Mouse (Mus musculus) embryonic facial prominence, embryonic 11.5 days (tissue): Measurements from ENCODE around the gene Vps35l. TPM values are rescaled to one million over a fixed set of nuclear protein-coding genes. Genes with fewer than 3 reads are reported as not detected.

Experiments
- ATAC-seq: fragments of 200-750 bp; cut with Nextera tagmentation; replicated peaks from 2 replicates; pipeline ENCODE4 v1.8.0; 2017; ENCODE audit warnings: low read depth; ENCODE audit not compliant: insufficient number of reproducible peaks, low FRiP score, low TSS enrichment
- DNase-seq: peaks from one replicate; pipeline ENCODE4 v3.0.0-alpha.2; 2015; ENCODE audit warnings: low spot score
- H3K27ac ChIP-seq: fragments of 300-500 bp; sonication (generic); replicated peaks from 2 replicates; pipeline ENCODE4 v1.5.1; 2014; ENCODE audit warnings: mild to moderate bottlenecking, low read depth, low read length, control low read depth
- H3K27me3 ChIP-seq: fragments of 300-500 bp; sonication (generic); 2 replicates; pipeline ENCODE4 v1.6.1; 2014; ENCODE audit warnings: mild to moderate bottlenecking, low read length, moderate library complexity, mixed read lengths; ENCODE audit not compliant: control insufficient read depth, insufficient read depth
- H3K36me3 ChIP-seq: fragments of 300-500 bp; sonication (generic); replicated peaks from 2 replicates; pipeline ENCODE4 v1.6.1; 2014; ENCODE audit warnings: low read depth, mild to moderate bottlenecking, low read length, moderate library complexity, mixed read lengths; ENCODE audit not compliant: control insufficient read depth, insufficient read depth
- H3K4me1 ChIP-seq: fragments of 300-500 bp; sonication (generic); 2 replicates; pipeline ENCODE4 v1.6.1; 2014; ENCODE audit warnings: low read length, mixed read lengths; ENCODE audit not compliant: control insufficient read depth, insufficient read depth
- H3K4me2 ChIP-seq: fragments of 300-500 bp; sonication (generic); 2 replicates; pipeline ENCODE4 v1.6.1; 2014; ENCODE audit warnings: low read depth, mild to moderate bottlenecking, control low read depth, low read length, moderate library complexity
- H3K4me3 ChIP-seq: fragments of 300-500 bp; sonication (generic); 2 replicates; pipeline ENCODE4 v1.5.1; 2014; ENCODE audit warnings: low read depth, low read length, control low read depth
- H3K9ac ChIP-seq: fragments of 300-500 bp; sonication (generic); replicated peaks from 2 replicates; pipeline ENCODE4 v1.6.1; 2014; ENCODE audit warnings: mild to moderate bottlenecking, control low read depth, low read length
- H3K9me3 ChIP-seq: fragments of 300-500 bp; sonication (generic); replicated peaks from 2 replicates; pipeline ENCODE4 v1.6.1; 2016; ENCODE audit warnings: mild to moderate bottlenecking, low read length, inconsistent platforms, mixed read lengths; ENCODE audit not compliant: control insufficient read depth
- WGBS: fragments of 180-500 bp; shearing (Covaris S2); extraction: QIAGEN DNeasy Blood & Tissue Kit; methylation state at CpG from one replicate; pipeline ENCODE4 v1.1.7; 2014; 5-methylcytosine and 5-hydroxymethylcytosine counted together
- polyA plus RNA-seq: library from polyadenylated mRNA; unstranded; fragments of >200 nt; fragmentation: Nextera tagmentation; extraction: Ambion mirVana; gene quantifications from 2 replicates; pipeline ENCODE4 v1.2.1, GENCODE M21; 2014

Gene Vps35l
- polyA plus RNA-seq, 1 experiment from 2014 or later = 79.5 TPM

DNA sequence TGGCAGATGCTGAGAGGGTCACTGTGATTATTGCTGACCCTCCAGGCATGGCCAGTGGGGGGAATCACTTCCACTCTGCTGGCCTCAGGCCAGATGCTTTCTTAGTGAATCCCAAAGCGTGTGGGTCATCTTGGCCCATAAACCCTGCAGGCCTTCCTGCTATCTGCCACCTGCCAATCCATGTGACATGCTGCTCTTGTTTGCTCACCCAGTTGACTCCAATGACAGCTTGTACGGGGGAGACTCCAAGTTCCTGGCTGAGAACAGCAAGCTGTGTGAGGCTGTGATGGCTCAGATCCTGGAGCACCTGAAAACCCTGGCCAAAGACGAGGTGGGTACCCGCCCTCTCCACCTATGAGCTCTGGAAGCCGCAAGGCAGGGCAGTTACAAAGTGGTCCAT lies 97.9 kb downstream of the Vps35l start:
- Histone ChIP-seq H3K4me1 (no peaks in the 10 kb centered on the region), H3K9ac (no peak overlapping the region), H3K9me3 (no peaks in the 10 kb centered on the region), H3K36me3 (no peaks in the 10 kb centered on the region; the same call in 1 of the 2 replicates), H3K27ac (no peak overlapping the region), H3K27me3 (no peaks in the 10 kb centered on the region), H3K4me3 (no peak overlapping the region), H3K4me2 (no peak overlapping the region)
- 88% methylated on average over 5 of the region's 5 CpGs for WGBS
- ATAC-seq (no peak), DNase-seq (no peak)

DNA sequence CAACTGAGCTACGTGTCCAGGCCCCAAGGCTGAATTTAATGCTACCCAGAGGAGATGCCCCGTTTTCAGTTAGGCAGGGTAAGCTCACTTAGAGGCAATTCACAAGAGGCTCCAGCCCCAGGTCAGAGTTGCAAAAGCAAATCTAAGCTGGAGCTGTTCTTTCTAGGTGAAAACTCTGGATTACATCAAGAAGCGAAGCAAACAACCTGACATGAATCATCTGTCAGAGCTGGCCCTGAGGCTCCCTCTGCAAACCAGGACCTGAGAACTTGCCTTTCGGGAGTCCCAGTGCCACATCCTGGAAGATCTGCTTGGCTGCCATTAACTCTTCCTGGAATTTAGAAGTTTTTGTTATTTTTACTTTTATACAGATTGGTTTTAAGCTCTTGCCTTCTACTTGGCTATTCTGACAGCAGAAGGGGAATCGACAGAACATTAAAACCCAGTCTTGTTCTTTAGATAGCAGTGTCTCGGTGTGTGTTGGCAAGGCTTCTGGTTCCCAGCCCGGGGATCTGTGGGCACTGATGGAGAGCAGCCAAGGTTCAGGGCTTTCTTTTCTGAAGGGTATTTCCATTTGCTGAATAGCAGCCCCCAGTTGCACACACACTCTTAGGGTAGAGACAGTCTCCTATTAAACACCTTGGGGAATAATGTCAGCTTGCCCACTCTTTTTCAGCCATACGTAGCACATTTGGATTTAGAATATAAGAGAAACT lies 101.2 kb downstream of the Vps35l start:
- Histone ChIP-seq H3K9ac (no peak overlapping the region), H3K4me1 (no peaks in the 10 kb centered on the region), H3K27me3 (no peaks in the 10 kb centered on the region), H3K9me3 (no peaks in the 10 kb centered on the region), H3K4me3 (no peak overlapping the region), H3K36me3 (peaks cover 7% of the 10 kb centered on the region), H3K4me2 (no peak overlapping the region), H3K27ac (no peak overlapping the region)
- no peak for ATAC-seq
- no peak for DNase-seq
- WGBS = 82% methylated on average over 8 of the region's 8 CpGs

DNA sequence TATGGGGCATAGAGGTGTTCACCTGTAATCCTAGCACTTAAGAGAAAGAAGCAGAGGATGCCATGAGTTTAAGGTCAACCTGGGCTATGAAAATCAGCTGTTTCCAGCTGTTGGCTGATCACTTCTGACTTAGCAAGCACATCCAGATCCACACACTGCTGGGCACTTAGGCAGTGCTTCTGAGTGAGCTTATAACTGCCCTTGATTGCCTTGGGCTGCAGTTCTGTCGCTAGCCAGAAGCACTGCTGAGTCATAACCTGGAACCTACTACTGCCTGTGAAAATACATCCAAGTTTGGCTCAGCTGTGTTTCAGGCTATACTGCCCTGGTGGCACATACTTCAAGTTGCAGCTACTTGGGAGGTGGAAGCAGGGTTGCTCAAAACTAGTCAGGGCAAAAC lies 101.8 kb downstream of the Vps35l start:
- H3K4me1 ChIP-seq = no peaks in the 10 kb centered on the region
- DNase-seq (no peak), ATAC-seq (no peak)
- H3K4me3 ChIP-seq = no peak overlapping the region
- no peak overlapping the region for H3K9ac ChIP-seq
- H3K4me2 ChIP-seq = no peak overlapping the region
- peaks cover 11% of the 10 kb centered on the region; the same call in 1 of the 2 replicates for H3K36me3 ChIP-seq
- H3K9me3 ChIP-seq = no peaks in the 10 kb centered on the region
- H3K27me3 ChIP-seq = no peaks in the 10 kb centered on the region
- 61% methylated on average over 1 of the region's 1 CpGs for WGBS
- H3K27ac ChIP-seq = no peak overlapping the region

DNA sequence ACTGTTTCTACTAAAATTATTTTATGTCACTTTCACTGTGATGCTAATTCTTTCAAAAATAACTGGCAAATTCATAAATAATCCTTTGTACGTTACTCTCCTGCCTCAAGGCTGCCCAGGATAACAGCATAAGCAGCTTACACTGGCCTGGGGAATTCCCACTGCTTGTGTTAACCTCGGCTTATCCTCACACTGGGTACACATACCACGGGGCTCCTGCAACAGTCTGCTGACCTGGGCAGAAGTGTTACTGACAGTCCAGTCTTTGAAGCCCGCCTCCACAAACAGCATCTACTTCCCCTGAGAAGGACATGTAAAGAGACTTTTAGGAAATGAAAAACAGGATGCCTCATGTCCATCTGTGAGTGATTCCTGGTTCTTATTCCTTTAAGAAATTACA lies 102.9 kb downstream of the Vps35l start:
- H3K36me3 ChIP-seq = peaks cover 17% of the 10 kb centered on the region
- no peak for ATAC-seq
- DNase-seq = no peak
- no peaks in the 10 kb centered on the region for H3K9me3 ChIP-seq
- H3K9ac ChIP-seq = no peak overlapping the region
- 79% methylated on average over 4 of the region's 4 CpGs for WGBS
- no peak overlapping the region for H3K4me3 ChIP-seq
- H3K27me3 ChIP-seq = no peaks in the 10 kb centered on the region
- no peak overlapping the region for H3K27ac ChIP-seq
- no peaks in the 10 kb centered on the region for H3K4me1 ChIP-seq
- no peak overlapping the region for H3K4me2 ChIP-seq

DNA sequence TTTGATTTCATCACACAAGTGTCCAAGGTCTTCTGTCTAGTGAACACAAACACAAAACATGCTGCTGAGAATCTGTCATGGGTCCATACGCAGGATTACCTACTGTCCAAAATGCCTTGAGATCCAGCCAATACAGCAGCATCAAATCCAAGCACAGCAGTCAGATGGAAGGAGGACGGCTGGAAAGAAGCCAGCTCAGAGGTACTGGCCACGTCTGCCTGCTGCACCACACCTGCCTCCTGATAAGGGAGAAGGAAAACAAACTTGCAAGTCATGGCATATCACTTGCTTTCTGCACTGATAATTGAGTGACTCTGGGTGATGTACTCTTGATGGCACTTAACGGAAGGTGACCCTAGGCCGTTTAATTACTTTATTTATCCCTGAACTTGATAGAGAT lies 105.1 kb downstream of the Vps35l start:
- H3K9me3 ChIP-seq = no peaks in the 10 kb centered on the region
- no peaks in the 10 kb centered on the region for H3K27me3 ChIP-seq
- no peak overlapping the region for H3K4me2 ChIP-seq
- no peak overlapping the region for H3K4me3 ChIP-seq
- H3K27ac ChIP-seq = no peak overlapping the region
- H3K9ac ChIP-seq = no peak overlapping the region
- DNase-seq (no peak), ATAC-seq (no peak)
- no peaks in the 10 kb centered on the region for H3K4me1 ChIP-seq
- WGBS = 86% methylated on average over 5 of the region's 5 CpGs
- H3K36me3 ChIP-seq = peaks cover 19% of the 10 kb centered on the region

DNA sequence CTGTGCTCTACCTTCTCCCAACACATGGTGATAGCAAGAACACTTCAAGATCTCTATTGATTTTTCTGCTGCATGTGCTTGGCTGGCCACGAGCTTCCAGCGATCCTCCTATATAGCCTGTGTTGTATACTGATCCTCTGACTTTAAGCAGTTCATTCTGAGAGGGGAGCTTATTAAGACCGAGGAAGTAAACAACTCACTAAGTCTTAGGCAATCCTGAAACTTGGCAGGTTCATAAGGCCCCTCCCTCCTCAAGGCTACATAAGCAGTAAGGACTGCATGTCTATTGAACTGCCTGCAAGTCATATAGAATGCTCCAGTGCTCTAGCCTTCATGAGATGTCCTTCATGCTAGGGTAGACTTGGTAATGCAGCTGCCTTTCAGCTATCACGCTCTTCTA lies 106.3 kb downstream of the Vps35l start:
- Histone ChIP-seq H3K4me2 (no peak overlapping the region), H3K4me1 (no peaks in the 10 kb centered on the region), H3K27ac (no peak overlapping the region), H3K27me3 (no peaks in the 10 kb centered on the region), H3K36me3 (peaks cover 19% of the 10 kb centered on the region), H3K9me3 (no peaks in the 10 kb centered on the region), H3K9ac (no peak overlapping the region), H3K4me3 (no peak overlapping the region)
- DNase-seq = no peak
- 93% methylated on average over 4 of the region's 4 CpGs for WGBS
- ATAC-seq = no peak

DNA sequence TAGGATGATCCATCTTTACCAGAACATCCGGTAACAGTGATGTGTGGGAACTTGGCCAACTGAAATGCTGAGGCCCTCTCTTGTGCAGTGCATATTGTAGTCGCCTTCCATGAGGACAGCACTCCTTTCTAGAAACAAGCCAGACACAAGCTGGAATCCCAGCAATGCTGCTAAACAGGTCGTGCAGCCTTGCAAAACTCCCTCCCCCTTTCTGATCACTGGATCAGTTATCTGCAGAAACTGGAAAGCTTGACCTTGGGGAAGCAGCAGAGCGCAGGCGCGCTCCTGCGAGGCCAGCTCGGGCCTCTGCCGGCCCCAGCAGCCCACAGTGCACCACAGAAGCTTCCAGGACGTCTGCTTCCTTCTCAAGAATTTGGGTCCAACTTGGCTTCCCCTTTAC lies 108.8 kb downstream of the Vps35l start:
- Histone ChIP-seq H3K27me3 (no peaks in the 10 kb centered on the region), H3K4me2 (no peak overlapping the region), H3K9ac (no peak overlapping the region), H3K4me3 (no peak overlapping the region), H3K9me3 (no peaks in the 10 kb centered on the region), H3K4me1 (no peaks in the 10 kb centered on the region), H3K27ac (no peak overlapping the region), H3K36me3 (peaks cover 19% of the 10 kb centered on the region)
- ATAC-seq = no peak
- WGBS = 82% methylated on average over 10 of the region's 10 CpGs
- DNase-seq = peak; percentile 35

DNA sequence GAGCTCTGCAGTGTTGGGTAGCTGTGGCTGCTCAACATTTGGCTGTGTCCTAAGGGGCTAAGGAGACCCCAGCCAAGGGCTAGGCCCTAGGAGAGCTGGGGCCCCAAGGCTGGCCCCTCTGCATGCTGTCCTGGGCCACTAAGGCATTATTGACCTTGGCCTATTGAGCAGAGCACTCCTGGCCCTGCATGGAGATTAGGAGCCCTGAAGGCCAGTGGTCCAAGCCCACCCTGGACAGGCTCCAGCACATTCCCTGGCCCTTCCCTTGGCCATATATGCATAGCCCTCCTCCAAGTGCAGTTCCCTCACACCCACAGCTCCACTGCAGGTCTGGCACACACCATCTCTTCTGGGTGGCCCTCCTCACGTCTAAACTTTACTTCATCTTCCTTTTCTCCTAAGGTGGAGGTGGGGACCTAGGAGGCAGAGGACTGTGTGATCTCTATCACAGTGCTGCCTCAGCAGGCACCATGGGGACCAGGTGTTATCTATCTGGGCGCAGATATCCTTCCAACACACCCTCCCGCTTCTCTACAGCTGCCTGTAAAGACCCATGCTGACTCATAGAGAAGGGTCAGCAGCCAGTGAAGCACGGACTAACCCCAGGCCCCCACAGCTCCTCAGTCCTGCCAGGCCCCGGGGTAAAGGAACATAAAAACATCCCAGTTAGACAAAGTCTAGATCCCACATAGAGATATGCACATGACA lies 109.7 kb downstream of the Vps35l start:
- H3K4me3 ChIP-seq = no peak overlapping the region
- no peak for DNase-seq
- WGBS = 90% methylated on average over 5 of the region's 5 CpGs
- H3K36me3 ChIP-seq = peaks cover 17% of the 10 kb centered on the region
- H3K4me2 ChIP-seq = no peak overlapping the region
- no peak overlapping the region for H3K27ac ChIP-seq
- no peaks in the 10 kb centered on the region; the same call in 1 of the 2 replicates for H3K4me1 ChIP-seq
- ATAC-seq = no peak
- H3K9ac ChIP-seq = no peak overlapping the region
- H3K9me3 ChIP-seq = no peaks in the 10 kb centered on the region
- no peaks in the 10 kb centered on the region for H3K27me3 ChIP-seq
